Mouse (Mus musculus): Measurements from ENCODE around the gene Rhbdd2. TPM values are rescaled to one million over a fixed set of nuclear protein-coding genes. Genes with fewer than 3 reads are reported as not detected.

The Rhbdd2 gene
- total and polyA plus RNA-seq, 3 experiments: 18.2 to 23.9 (median 23.0) TPM

DNA sequence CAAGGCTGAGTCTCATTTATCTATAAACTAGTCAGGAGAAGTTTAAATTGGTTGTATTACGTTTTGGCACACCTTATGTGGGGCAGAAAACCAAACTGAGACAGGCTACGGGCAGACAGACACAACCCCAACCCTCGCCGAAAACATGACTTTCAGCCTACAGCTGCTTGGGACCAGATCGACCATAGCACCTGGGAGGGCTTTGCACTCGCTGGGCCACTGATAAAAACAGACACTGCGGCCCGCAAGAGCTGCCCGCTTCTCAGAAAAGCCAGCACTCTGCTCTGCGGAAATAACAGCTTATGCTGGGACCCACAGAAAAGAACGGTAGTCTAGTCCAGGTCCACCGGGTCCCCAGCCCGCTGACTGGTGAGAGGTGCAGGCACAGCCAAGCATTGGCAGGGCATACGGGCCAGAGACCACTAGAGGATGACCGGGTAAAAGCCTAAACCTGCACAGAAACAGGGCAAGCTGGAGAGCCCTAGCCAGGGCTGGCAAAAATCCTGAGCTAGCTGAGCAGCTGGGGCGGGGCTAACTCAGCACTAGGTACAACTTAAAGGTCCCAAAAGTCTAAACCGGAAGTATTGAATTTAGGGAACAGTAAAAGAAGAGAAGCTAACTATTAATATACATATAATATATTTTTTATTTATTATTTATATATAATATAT is 25.4 kb downstream of the Rhbdd2 start:
- no peak for DNase-seq
- 46% methylated on average over 17 of the region's 17 CpGs for WGBS
- intact Hi-C loops (cut with DNase I): no loop called here
- no peaks in the 10 kb centered on the region for H3K36me3 ChIP-seq (ENCODE audit: control insufficient read depth, insufficient read depth, low read length)
- H3K27ac ChIP-seq: no peak overlapping the region
- no peaks in the 10 kb centered on the region for H3K4me1 ChIP-seq (ENCODE audit: control insufficient read depth, insufficient read depth, low read length)
- TF ChIP-seq EP300 (IDR thresholded peaks at IDR 0.05; ENCODE audit: insufficient read depth, low read depth, low read length): no peak
- no peak for TF ChIP-seq CTCF (IDR thresholded peaks at IDR 0.05)
- no peak for TF ChIP-seq POLR2A (IDR thresholded peaks at IDR 0.05; ENCODE audit: insufficient read depth, low read depth, low read length)
- no peaks in the 10 kb centered on the region; the same call in 1 of the 2 replicates for H3K27me3 ChIP-seq (ENCODE audit: control insufficient read depth, insufficient read depth, low read length)
- H3K79me2 ChIP-seq (replicated peaks; ENCODE audit: control insufficient read depth, insufficient read depth, low read length): no peaks in the 10 kb centered on the region
- H3K4me3 ChIP-seq: no peak overlapping the region
- no peak overlapping the region for H3K9ac ChIP-seq (ENCODE audit: low read depth, low read length)

DNA sequence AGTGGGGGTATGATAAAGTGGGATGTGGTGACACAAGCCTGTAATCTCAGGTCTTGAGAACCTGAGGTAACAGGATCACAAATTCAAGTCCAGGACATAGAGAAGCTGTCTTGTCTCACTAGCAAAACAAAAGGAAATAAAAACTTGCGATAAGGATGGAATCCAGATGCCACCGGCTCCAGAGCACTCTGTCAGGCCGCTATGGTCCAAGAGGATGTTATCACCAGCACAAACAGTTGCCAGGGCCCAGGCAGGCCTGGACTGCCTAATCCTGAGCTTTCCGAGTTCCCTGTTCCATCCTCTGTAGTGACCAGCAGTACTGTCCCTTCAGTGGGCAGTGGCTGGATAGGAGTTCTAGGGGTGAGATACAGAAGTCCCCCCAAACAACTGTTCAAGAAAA is 27.5 kb downstream of the Rhbdd2 start:
- Histone ChIP-seq H3K36me3 (ENCODE audit: control insufficient read depth, insufficient read depth, low read length) (no peaks in the 10 kb centered on the region), H3K79me2 (replicated peaks; ENCODE audit: control insufficient read depth, insufficient read depth, low read length) (no peaks in the 10 kb centered on the region), H3K9ac (ENCODE audit: low read depth, low read length) (no peak overlapping the region), H3K4me1 (ENCODE audit: control insufficient read depth, insufficient read depth, low read length) (no peaks in the 10 kb centered on the region), H3K4me3 (no peak overlapping the region), H3K27ac (no peak overlapping the region), H3K27me3 (ENCODE audit: control insufficient read depth, insufficient read depth, low read length) (no peaks in the 10 kb centered on the region; the same call in 1 of the 2 replicates)
- peak in 1 of 2 experiments; percentile 23 for DNase-seq
- TF ChIP-seq CTCF (IDR thresholded peaks at IDR 0.05) (no peak), POLR2A (IDR thresholded peaks at IDR 0.05; ENCODE audit: insufficient read depth, low read depth, low read length) (no peak), EP300 (IDR thresholded peaks at IDR 0.05; ENCODE audit: insufficient read depth, low read depth, low read length) (no peak)
- 19% methylated on average over 4 of the region's 4 CpGs for WGBS
- intact Hi-C loops (cut with DNase I): no loop called here

- no peak overlapping the region for H3K9ac ChIP-seq (ENCODE audit: low read depth, low read length)
- no peaks in the 10 kb centered on the region; the same call in 1 of the 2 replicates for H3K27me3 ChIP-seq (ENCODE audit: control insufficient read depth, insufficient read depth, low read length)
- H3K4me1 ChIP-seq (ENCODE audit: control insufficient read depth, insufficient read depth, low read length): no peaks in the 10 kb centered on the region
- H3K79me2 ChIP-seq (replicated peaks; ENCODE audit: control insufficient read depth, insufficient read depth, low read length): no peaks in the 10 kb centered on the region
- H3K4me3 ChIP-seq: no peak overlapping the region
- no peak overlapping the region for H3K27ac ChIP-seq
- intact Hi-C loops (cut with DNase I): no loop called here
- no peak for DNase-seq
- 74% methylated on average over 7 of the region's 7 CpGs for WGBS
- H3K36me3 ChIP-seq (ENCODE audit: control insufficient read depth, insufficient read depth, low read length): no peaks in the 10 kb centered on the region
- TF ChIP-seq CTCF (IDR thresholded peaks at IDR 0.05): no peak
- no peak for TF ChIP-seq EP300 (IDR thresholded peaks at IDR 0.05; ENCODE audit: insufficient read depth, low read depth, low read length)
- no peak for TF ChIP-seq POLR2A (IDR thresholded peaks at IDR 0.05; ENCODE audit: insufficient read depth, low read depth, low read length)
Observed at GRCm38 (mm10) chr5:135660535-135660934, 28.1 kb downstream of the Rhbdd2 start.

GRCm38 (mm10) chr5:135666890-135667289 is 34.5 kb downstream of the Rhbdd2 start:
- no peak overlapping the region for H3K9ac ChIP-seq (ENCODE audit: low read depth, low read length)
- DNase-seq: no peak
- no peak overlapping the region for H3K4me3 ChIP-seq
- intact Hi-C loops (cut with DNase I): no loop called here
- 83% methylated on average over 5 of the region's 5 CpGs for WGBS
- no peaks in the 10 kb centered on the region for H3K4me1 ChIP-seq (ENCODE audit: control insufficient read depth, insufficient read depth, low read length)
- H3K27me3 ChIP-seq (ENCODE audit: control insufficient read depth, insufficient read depth, low read length): no peaks in the 10 kb centered on the region
- no peak for TF ChIP-seq EP300 (IDR thresholded peaks at IDR 0.05; ENCODE audit: insufficient read depth, low read depth, low read length)
- TF ChIP-seq POLR2A (IDR thresholded peaks at IDR 0.05; ENCODE audit: insufficient read depth, low read depth, low read length): no peak
- TF ChIP-seq CTCF (IDR thresholded peaks at IDR 0.05): no peak
- H3K36me3 ChIP-seq (ENCODE audit: control insufficient read depth, insufficient read depth, low read length): no peaks in the 10 kb centered on the region
- no peaks in the 10 kb centered on the region for H3K79me2 ChIP-seq (replicated peaks; ENCODE audit: control insufficient read depth, insufficient read depth, low read length)
- no peak overlapping the region for H3K27ac ChIP-seq

GRCm38 (mm10) chr5:135668071-135668470 is 35.7 kb downstream of the Rhbdd2 start:
- DNase-seq: no peak
- TF ChIP-seq EP300 (IDR thresholded peaks at IDR 0.05; ENCODE audit: insufficient read depth, low read depth, low read length) (no peak), POLR2A (IDR thresholded peaks at IDR 0.05; ENCODE audit: insufficient read depth, low read depth, low read length) (no peak), CTCF (IDR thresholded peaks at IDR 0.05) (no peak)
- Histone ChIP-seq H3K79me2 (replicated peaks; ENCODE audit: control insufficient read depth, insufficient read depth, low read length) (no peaks in the 10 kb centered on the region), H3K4me3 (no peak overlapping the region), H3K4me1 (ENCODE audit: control insufficient read depth, insufficient read depth, low read length) (no peaks in the 10 kb centered on the region), H3K36me3 (ENCODE audit: control insufficient read depth, insufficient read depth, low read length) (no peaks in the 10 kb centered on the region), H3K27ac (no peak overlapping the region), H3K9ac (ENCODE audit: low read depth, low read length) (no peak overlapping the region), H3K27me3 (ENCODE audit: control insufficient read depth, insufficient read depth, low read length) (no peaks in the 10 kb centered on the region)
- 79% methylated on average over 7 of the region's 7 CpGs for WGBS
- intact Hi-C loops (cut with DNase I): no loop called here

- no peak within 1 kb of the TSS for H3K9ac ChIP-seq (ENCODE audit: low read depth, low read length)
- WGBS: 45% methylated on average over 9 of the region's 9 CpGs
- no peaks in the 10 kb centered on the region for H3K36me3 ChIP-seq (ENCODE audit: control insufficient read depth, insufficient read depth, low read length)
- H3K4me3 ChIP-seq: no peak within 1 kb of the TSS
- intact Hi-C loops (cut with DNase I): no loop called here
- H3K27me3 ChIP-seq (ENCODE audit: control insufficient read depth, insufficient read depth, low read length): no peaks in the 10 kb centered on the region
- H3K4me1 ChIP-seq (ENCODE audit: control insufficient read depth, insufficient read depth, low read length): peaks cover 3% of the 10 kb centered on the region
- no peak for DNase-seq
- TF ChIP-seq EP300 (IDR thresholded peaks at IDR 0.05; ENCODE audit: insufficient read depth, low read depth, low read length): no peak
- no peak for TF ChIP-seq POLR2A (IDR thresholded peaks at IDR 0.05; ENCODE audit: insufficient read depth, low read depth, low read length)
- TF ChIP-seq CTCF (IDR thresholded peaks at IDR 0.05): no peak
- no peak within 1 kb of the TSS for H3K27ac ChIP-seq
- H3K79me2 ChIP-seq (replicated peaks; ENCODE audit: control insufficient read depth, insufficient read depth, low read length): no peaks in the 10 kb centered on the region
Observed at GRCm38 (mm10) chr5:135669741-135670275, 37.4 kb downstream of the Rhbdd2 start, which contains the start of gene Por. Gene Por (plus strand): TSS chr5:135670033.
